Mouse (Mus musculus) bone marrow, adult 2 months (tissue): ENCODE data around the gene Stat2.

Source experiments
- CTCF ChIP-seq: fragments of 200-500 bp; IDR thresholded peaks from 2 replicates; pipeline ENCODE4 v1.5.1; 2011; ENCODE audit warnings: low read length, control low read depth; ENCODE audit not compliant: control insufficient read depth, insufficient read depth
- POLR2A ChIP-seq: fragments of 200-500 bp; IDR thresholded peaks from 2 replicates; pipeline ENCODE4 v1.6.1; 2011; ENCODE audit warnings: low read depth, mild to moderate bottlenecking, control low read depth, low read length, borderline replicate concordance; ENCODE audit not compliant: control insufficient read depth

GRCm38 (mm10) chr10:128230582-128230981 is 39.8 kb upstream of the Stat2 start:
- TF ChIP-seq CTCF (no peak), POLR2A (no peak)
